Mouse (Mus musculus) retina, embryonic 14.5 days (tissue): Measurements from ENCODE around the gene Olfr1475.
"Not testable (repeated sequence)": the region's sequence is repeated elsewhere in the genome, so short reads cannot be mapped to it uniquely, and the experiment has no call there.

Experiments used
- DNase-seq: peaks from one replicate; pipeline ENCODE4 v3.0.0-alpha.2; 2015; ENCODE audit warnings: low spot score

The Olfr1475 gene

GRCm38 (mm10) chr19:13480096-13480495 is at the start of gene Olfr1475:
TSS of gene Olfr1475 (minus strand) at chr19:13480196.
- DNase-seq, result no peak

- no peak for DNase-seq
Observed at GRCm38 (mm10) chr19:13527613-13528012, 47.6 kb upstream of the Olfr1475 start, which contains the start of gene Olfr1480. TSS of gene Olfr1480 (plus strand) at chr19:13527913.

GRCm38 (mm10) chr19:13500246-13500645 is 20.2 kb upstream of the Olfr1475 start, which contains the start of gene Olfr1477:
TSS of gene Olfr1477 (plus strand) at chr19:13500546.
- no peak for DNase-seq

- DNase-seq, result not testable (repeated sequence)
Observed at GRCm38 (mm10) chr19:13469265-13469664, 10.7 kb downstream of the Olfr1475 start, which contains the start of gene Olfr1474. TSS of gene Olfr1474 (plus strand) at chr19:13469565.

GRCm38 (mm10) chr19:13455986-13456385 is 24.0 kb downstream of the Olfr1475 start, which contains the start of gene Olfr1472:
TSS of gene Olfr1472 (minus strand) at chr19:13456086.
- no peak for DNase-seq

DNA sequence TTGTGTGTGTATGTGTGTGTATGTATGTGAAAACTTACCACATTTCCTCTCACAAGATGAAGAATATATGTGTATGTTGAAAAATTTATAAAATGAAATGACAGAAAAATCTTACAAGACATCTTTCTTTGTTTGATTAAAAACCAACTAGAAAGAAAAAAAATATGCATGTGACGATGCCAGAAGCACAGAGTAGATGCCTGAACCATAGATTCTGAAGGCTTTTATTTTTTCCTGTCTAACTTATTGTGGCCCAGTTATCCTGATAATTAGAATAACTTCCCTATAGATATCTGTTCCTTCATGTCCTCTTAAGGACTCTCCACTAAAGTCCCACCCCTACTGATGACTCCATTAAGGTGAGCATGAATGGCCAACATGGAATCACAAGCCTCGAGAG is 36.9 kb downstream of the Olfr1475 start, which contains the start of gene Olfr1471:
Olfr1471 (plus strand) TSS at position 301 of the 400 bp plus-strand sequence.
- not testable (repeated sequence) for DNase-seq
